Mouse (Mus musculus) 3134 (cell line): ENCODE results near the gene Rasa4.
"Not testable (repeated sequence)": the region's sequence is repeated elsewhere in the genome, so short reads cannot be mapped to it uniquely, and the experiment has no call there.

Source experiments
- DNase-seq: peaks from one replicate; pipeline ENCODE4 v3.0.0-alpha.2; 2011; ENCODE audit warnings: low spot score; ENCODE audit not compliant: insufficient read length; ENCODE audit errors: extremely low read depth

Gene Rasa4

DNA sequence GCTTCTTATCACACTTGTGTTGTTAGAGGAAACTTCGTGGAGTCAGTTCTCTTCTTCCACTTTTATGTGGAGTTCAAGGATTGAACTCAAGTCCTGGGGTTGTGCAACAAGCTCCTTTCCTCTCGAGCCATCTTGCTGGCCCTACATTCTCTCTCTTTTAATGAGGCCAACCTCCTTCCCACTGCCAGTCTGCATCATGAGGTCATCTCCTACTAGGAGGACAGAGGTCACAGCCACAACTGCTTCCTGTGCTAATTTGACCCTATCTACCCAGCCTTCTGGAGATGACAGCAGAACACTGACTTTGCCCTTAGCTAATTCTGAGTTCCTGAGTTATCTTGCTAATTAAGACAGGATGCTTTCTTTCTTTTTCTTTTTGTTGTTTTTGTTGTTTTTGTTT is 24.8 kb downstream of the Rasa4 start:
- no peak for DNase-seq

DNA sequence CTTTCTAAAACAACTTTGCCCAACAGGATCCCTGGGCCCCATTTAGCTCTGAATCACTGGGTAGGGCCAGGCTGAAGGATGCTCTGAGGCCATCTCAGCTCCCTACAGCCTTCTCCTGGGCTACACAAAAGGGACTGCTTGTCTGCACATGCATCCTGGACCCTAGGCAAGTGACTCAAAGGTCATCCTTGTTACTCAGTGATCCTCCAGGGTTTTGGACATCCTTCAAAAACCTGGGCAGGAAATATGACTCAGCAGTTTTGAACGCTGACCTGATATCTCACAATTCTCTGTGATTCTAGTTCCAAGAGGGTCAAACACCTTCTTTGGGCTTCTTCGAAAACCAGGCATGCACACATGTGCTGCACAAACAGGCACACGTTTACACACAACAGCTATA is 25.3 kb downstream of the Rasa4 start:
- peak; percentile 48 for DNase-seq

DNA sequence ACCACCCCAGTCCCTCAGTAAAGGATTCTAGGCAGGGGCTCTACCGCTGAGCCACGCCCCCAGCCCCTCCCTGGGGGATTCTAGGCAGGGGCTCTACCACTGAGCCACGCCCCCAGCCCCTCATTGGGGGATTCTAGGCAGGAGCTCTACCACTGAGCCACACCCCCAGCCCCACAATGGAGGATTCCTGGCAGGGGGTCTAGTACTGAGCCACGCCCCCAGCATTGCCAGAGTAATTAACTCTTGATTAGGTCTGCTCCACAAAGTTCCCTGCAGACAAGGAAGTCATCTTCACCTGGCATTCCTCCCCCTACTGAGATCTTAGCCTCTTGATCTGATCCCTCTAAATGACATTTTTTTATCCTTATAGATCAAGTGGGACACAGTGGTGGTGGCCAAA is 29.8 kb downstream of the Rasa4 start:
- DNase-seq: not testable (repeated sequence)

DNA sequence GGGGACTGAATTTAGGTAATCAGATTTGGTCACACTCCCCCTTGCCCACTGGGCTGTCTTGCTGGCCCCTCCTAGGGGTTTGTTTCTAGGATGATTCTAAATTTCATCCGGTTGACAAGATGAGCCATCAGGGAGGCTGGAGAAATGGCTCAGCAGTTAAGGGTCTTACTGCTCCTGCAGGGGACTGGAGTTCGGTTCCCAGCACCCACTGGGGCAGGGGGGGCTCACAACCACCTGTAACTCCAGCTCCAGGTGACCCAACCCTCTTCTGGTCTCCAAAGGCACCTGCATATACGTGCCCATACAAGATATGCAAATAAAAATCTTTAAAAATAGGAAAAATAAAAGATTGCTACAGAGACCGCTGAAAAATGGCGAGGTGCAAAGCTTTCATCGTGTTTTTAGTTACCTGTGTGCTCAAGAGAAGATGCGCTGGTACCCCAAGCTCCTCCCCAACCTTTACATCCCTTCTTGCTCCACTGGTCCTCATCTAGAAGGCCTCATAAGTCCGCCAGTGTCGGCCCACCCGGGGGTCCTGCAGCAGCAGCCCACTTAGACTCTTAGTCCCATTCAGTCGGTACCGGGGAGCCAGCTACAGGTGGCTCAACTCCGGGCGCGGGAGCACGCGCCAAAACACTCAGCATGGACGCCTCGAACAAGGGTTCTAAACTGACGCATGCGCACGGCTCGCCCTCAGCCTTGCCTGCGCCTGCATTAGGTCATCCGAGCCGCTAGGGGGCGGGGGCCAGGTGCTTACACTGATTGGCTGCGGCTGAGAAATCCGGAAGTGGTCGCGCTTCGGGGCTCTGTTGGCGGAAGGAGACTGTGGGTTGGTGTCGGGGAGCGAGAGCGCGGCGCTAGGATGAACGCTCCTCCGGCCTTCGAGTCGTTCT is 32.4 kb downstream of the Rasa4 start, which contains the start of gene Polr2j:
Gene Polr2j (plus strand): TSS at position 741 of the 893 bp plus-strand sequence.
- DNase-seq: peak; percentile 95

DNA sequence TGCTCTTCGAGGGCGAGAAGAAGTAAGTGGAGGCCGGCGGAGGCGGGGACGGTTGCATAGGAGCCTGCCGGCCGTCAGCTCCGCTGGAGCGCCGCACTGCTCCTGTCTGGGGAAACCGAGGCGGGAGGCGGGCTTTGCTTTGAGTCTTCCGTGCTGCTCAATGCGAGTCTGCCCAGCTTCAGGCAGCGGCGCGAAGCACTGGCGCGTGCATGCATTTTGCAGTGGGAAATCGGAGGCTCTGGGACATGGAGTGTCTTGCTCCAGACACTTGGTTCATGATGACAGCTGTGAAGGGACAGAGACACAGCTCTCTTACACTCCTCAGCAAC is 33.0 kb downstream of the Rasa4 start:
- no peak for DNase-seq

DNA sequence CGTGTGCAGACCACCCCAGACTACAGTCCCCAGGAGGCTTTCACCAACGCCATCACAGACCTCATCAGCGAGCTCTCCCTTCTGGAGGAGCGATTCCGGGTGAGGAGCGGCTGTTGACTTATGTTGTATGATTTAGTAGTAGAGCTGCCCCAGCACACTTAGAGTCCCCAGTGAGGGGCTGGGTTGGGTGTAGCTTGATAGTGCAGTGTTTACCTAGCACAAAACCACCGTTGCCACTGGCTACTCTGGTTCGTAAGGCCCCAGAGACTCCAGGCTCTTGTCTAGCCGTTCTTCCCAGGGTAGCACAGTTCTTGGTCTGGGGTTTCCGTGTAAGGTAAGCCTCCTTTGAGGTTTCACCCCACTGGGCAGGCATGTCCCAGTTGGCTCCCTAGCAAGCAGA is 38.4 kb downstream of the Rasa4 start:
- DNase-seq: no peak

DNA sequence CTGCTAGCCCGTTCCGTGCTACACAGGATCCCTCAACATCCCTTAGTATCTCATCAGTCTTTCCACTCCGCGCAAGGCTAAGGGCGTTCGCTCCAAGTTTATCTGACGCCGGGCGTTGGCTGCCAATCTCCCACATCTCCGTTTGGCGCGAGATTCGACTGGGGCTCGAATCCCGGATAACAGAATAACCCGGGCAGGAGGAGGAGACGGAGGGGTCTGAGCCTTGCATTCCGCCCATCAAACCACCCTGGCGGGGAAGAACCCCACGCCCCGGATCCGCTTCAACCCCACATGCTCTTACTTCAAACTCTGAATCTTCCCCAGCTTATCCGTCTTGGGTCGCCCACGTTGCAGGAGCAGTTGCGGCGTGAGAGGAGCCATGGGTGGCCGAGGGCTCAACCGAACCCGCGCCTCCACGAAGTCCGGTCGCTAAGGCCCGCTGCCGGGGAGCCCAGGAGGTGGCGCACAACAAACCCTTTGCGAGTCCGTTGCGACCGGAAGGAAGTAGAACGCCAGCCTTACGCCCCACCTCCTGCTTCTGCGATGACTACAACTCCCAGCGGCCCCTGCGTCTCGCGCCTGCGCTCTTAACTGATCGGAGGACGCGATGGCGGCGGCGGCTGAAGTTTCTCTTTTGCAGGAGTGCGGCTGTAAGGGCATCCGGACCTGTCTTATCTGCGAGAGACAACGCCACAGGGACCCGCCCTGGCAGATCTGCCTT is 52.0 kb downstream of the Rasa4 start, which contains the start of the genes Lrwd1 and Alkbh4:
Gene Lrwd1 (minus strand): TSS at position 504 of the 721 bp plus-strand sequence.
Gene Alkbh4 (plus strand): TSS at position 576 of the 721 bp plus-strand sequence.
- peak; percentile 96 for DNase-seq

DNA sequence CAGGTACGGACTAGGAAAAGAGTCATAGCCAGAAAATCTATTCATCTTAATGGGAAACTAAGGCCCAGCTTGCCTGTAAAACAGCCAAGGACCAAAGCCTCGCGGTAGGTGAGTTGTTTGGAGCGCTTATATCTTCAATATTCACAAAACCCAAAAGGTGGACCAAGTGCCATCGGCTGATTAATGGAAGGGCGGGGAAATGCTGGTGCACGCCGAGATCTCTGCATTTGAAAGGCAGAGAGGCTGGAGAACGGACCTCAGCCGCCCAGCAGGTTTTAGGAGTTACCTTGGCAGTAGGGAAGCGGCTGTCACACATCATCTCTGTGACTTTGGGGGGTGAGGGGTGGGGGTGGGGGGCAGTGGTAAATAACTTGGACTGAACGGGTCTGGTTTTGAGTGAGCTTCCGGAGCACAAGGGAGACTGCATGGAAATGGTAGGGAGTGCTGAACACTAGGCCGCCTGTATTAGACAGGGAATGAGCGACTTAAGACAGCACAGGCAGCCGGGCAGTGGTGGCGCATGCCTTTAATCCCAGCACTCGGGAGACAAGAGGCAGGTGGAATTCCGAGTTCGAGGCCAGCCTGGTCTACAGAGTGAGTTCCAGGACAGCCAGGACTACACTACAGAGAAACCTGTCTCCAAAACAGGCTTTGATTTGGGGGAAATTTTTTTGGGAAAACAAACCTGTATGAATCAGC is 52.7 kb downstream of the Rasa4 start:
- DNase-seq: peak; percentile 51

DNA sequence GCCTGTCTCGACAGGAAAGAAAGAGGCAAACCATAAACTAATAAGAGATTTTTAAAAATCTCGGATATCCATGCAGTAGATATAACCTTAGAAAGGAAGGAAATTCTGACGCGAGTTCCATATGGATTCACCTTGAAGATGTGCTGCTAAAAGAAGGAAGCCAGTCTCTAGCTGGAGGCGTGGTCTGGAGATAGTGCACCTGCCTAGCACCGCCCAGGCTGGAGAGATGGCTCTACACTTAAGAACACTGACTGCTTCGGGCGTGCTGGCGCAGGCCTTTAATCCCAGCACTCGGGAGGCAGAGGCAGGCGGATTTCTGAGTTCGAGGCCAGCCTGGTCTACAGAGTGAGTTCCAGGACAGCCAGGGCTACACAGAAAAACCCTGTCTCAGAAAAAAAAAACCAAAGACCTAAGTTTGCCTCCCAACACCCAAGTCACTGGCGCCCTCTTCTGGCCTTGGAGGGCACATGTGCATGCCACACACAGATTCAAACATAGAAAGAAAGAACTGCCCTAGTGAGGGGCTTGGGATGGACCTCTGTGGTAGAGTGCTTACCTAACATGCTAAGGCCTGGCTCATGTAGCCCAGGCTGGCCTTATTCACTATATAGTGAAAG is 54.0 kb downstream of the Rasa4 start:
- peak; percentile 67 for DNase-seq

DNA sequence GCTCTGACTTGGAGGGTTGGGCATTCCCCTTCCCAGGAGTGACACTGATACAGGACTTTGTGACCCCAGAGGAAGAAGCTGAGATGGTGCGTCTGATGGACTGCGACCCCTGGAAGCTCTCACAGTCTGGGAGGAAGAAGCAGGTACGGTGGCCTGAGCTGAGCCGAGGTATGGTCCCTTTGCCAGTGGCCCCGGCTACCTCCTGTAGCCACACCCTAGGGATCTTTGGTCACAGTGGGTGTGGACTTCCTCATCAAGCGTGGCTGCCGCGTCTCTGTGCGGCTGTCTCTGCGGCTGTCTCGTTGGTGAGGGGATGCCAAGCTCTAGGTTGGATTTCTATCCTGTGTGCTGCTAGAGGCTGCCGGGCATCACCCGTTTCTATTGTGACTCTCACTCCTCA is 55.7 kb downstream of the Rasa4 start:
- DNase-seq: no peak

DNA sequence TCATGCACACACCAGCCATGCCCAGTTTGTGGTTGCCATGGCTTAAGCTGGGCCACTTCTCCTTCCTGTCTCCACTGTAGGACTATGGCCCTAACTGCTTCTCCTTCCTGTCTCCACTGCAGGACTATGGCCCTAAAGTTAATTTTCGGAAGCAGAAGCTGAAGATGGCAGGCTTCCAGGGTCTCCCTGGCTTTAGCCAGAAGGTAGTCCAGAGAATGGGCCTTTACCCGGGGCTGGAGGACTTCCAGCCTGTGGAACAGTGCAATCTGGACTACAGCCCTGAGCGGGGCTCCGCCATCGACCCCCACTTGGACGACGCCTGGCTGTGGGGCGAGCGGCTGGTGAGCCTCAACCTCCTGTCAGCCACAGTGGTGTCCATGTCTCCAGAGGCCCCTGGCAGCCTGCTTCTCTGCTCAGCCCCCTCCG is 56.4 kb downstream of the Rasa4 start:
- no peak for DNase-seq

DNA sequence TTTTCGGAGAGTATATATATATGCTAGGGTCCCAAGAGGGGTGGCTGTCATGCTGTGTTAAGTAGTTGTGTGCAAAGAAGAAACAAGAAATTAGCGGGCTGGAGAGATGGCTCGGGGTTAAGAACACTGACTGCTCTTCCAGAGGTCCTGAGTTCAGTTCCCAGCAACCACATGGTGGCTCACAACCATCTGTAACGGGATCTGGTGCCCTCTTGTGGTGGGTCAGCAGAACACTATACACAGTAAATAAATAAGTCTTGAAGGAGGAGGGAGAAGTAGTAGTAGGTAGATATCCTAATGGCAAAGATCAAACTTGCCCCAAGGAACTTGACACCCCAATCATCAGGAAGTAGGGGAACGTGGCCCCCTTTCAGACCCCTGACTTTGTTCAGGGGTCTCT is 59.0 kb downstream of the Rasa4 start:
- DNase-seq: no peak

DNA sequence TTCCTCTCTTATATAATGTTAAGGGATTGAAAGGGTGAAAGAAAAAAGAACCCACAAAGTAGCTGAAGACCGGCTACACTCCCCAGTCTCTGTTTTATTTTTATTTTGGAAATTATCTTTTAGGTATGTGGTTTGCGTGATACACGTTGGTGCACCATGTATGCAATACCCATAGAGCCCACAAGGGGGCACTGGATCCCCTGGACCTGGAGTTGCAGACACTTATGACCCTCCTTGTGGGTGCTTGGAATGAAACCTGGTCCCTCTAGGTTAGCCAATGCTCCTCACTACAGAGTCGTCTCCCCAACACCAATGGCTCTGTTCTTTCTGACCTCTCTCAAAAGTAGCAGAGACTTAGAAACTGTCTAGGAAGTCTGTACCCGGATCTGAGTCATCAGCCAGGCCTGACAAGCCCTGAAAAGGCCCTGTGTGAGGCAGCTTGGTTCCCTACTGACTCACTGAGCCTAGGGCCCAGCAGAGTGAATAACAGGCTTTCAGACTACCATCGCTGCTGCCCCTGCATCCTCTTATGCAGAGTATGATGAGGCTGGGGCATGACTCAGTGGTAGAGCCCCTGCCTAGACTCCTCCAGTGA is 59.5 kb downstream of the Rasa4 start:
- peak; percentile 64 for DNase-seq

DNA sequence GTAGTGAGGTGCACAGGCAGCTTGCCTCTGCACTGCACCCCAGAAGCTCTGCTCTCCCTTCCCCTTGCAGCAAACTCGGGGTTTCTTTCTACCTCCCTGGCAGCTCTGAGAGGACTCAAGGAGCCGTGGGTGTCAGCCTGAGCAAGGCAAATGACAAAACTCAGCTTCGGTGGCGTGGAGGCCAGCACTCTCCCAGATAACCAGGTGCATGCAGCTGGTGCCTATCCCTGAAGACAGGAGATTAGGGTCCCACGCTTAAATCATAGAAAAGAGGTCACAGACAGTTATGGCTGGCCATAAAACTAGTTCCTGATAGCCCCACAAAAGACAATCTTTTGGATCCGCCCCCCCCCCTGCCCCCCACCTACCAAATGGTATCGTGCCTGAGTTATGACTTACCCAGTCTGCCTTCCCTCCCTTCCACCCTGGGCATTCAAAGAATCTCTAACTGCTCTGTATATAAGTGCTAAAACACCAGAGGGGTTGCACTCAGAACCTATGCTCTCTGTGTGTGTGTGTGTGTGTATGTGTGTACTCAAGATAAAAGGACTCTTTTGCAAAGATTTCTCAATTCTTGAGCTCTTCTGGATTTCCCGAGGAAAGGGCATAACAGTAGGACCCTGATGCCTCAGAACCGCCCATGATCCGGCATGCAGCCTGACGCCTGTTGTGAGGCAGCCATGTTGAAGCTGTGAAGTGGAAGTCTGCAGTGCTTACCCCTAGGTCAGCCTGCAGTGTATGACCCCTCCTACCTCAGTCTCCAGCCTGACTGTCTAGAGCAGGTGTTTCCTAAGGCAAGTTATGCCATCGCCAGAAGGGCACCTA is 61.1 kb downstream of the Rasa4 start:
- no peak for DNase-seq

DNA sequence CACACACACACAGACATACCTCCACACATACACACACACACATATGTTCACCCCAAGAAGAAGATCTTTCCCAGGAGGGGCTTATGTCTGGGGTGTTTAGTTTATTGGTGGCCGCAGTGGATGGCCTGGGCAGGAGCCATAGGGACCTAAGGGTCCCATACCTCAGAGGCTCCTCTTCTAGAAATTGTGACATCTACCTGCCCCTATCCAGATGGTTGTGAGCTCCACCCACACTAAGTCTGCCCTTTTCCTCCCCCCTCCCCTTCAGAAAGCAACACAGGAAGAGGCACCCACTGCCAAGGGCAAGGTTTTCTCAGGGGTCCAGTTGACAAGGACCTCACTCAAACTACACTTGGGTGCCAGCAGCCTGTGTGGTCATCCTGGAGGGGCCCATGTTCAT is 63.2 kb downstream of the Rasa4 start:
- DNase-seq: no peak

DNA sequence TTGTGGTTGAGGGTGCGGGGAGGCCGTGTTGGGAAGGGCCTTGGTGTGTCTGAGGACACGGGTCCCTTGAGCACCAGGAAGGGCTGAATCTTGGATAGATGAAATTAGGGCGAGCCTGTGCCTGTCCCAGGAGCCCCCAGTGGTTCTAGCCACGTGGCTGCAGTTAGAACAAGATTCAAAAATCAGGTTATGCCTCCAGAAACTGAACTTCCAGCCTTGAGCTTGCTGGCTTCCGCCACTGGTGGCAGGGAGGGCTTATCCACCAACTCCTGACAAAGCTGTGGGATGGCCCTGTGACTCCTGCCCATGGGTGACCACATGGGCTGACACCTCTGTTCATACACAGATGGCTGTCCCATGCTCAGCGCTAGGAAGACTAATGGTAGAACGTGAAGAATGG is 64.0 kb downstream of the Rasa4 start:
- DNase-seq: no peak

DNA sequence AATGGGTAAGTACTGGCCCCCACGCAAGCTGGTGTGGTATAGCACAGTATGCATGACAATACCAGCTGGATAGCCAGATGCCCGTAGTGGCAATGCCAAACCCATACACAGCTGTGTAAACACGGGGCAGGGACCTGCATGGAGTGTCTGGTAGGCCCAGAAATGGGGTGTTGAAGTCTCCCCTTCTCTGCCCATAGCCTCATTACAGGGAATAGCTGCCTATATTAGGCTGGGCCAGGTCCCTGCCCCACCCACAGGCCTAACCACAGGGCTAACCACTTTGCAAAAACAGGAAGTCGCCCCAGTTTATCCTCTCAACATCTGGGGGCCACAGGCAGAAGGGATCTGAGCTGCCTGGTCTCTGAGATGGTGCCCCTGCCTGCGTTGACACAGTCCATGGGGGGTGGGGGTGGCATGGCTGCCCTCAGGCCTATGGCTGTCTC is 65.4 kb downstream of the Rasa4 start:
- not testable (repeated sequence) for DNase-seq

DNA sequence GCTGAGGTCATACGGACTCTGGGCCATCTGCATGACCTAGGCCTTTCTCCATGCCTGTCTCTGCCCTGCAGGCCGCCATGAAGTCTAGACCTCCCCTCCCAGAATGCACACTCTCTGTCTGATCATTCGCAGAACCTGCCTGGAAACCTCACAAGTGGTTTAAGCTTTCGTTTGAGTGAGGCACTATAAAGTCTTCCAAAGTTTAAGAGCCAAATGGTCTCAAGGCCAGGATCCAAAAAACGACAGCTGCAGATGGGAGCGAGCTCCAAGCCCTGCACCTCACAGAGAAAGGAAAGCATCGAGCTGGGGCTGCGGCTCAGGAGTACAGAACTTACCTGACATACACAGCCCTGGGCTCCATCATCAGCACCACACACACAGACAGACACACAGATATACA is 68.6 kb downstream of the Rasa4 start:
- no peak for DNase-seq

DNA sequence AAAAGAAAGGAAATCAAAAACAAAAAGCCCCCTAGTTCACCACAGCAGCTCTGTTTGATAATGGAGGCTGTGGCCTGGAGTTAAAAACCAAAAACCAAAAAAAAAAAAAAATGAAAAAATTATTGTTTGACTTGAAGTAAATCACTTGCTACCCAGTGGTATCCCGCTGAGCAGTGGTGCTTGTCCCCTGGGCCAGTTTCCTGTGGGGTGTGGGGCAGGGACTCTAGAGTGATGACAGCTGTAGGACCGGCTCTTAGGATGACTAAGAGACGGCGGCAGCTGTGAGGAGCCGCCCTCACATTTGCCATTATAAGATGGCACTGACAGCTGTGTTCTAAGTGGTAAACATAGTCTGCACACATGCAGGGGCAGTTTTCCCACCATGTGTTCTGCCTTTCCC is 71.7 kb downstream of the Rasa4 start:
- no peak for DNase-seq
